Mouse (Mus musculus) duodenum, adult 2 months (tissue): ENCODE data around the gene Aatk. TPM values are rescaled to one million over a fixed set of nuclear protein-coding genes. Genes with fewer than 3 reads are reported as not detected.

Source experiments
- polyA plus RNA-seq: library from polyadenylated mRNA; depleted of rRNA; stranded (reverse); fragments of >200 nt; gene quantifications from 2 replicates; pipeline ENCODE4 v1.2.3, GENCODE M21; 2012; ENCODE audit warnings: low replicate concordance; rRNA removed

Gene Aatk
- 6.0 and 7.4 TPM in 2 replicates for polyA plus RNA-seq

GRCm38 (mm10) chr11:120046553-120047191 is at the start of gene Aatk:
Gene Aatk, minus strand, starts transcription at chr11:120047167.

GRCm38 (mm10) chr11:120086702-120087152 is 39.8 kb upstream of the Aatk start, which contains the start of gene Cep131:
Gene Cep131, minus strand, starts transcription at chr11:120086827.

Other genes starting within 250 kb of the Aatk start
- gene Chmp6, start 133.7 kb downstream of the Aatk start, polyA plus RNA-seq: 93.0 and 198 TPM in 2 replicates
- gene Baiap2, start 104.4 kb downstream of the Aatk start, polyA plus RNA-seq: 9.7 and 21.2 TPM in 2 replicates
- gene Cep131, start 39.7 kb upstream of the Aatk start, polyA plus RNA-seq: 1.7 and 2.4 TPM in 2 replicates
- gene Tepsin, start 51.6 kb upstream of the Aatk start, polyA plus RNA-seq: 75.8 and 104 TPM in 2 replicates
- gene Ndufaf8, start 51.8 kb upstream of the Aatk start, polyA plus RNA-seq: 78.0 and 94.4 TPM in 2 replicates
- gene Slc38a10, start 104.2 kb upstream of the Aatk start, polyA plus RNA-seq: 59.9 and 76.0 TPM in 2 replicates
- 11.2 and 12.3 TPM in 2 replicates for gene Bahcc1, start 185.8 kb upstream of the Aatk start, polyA plus RNA-seq